Mouse (Mus musculus) thymus, adult 2 months (tissue): Measurements from ENCODE around the gene Kcnip2. TPM values are rescaled to one million over a fixed set of nuclear protein-coding genes. Genes with fewer than 3 reads are reported as not detected.
A peak's percentile ranks its signal among the peaks of the same experiment; 100 is the strongest.

ENCODE experiments used
- DNase-seq: peaks from one replicate; pipeline ENCODE4 v3.0.0; 2021
- H3K27ac ChIP-seq: fragments of 200-500 bp; 2 replicates; pipeline ENCODE4 v1.5.1; 2012; ENCODE audit warnings: low read length, control low read depth; ENCODE audit not compliant: control insufficient read depth, insufficient read depth
- H3K27me3 ChIP-seq: fragments of 200-500 bp; 2 replicates; pipeline ENCODE4 v1.6.1; 2012; ENCODE audit warnings: mild to moderate bottlenecking, low read length, moderate library complexity, mixed read lengths; ENCODE audit not compliant: control insufficient read depth, insufficient read depth
- H3K36me3 ChIP-seq: fragments of 200-500 bp; 2 replicates; pipeline ENCODE4 v1.6.1; 2012; ENCODE audit warnings: mild to moderate bottlenecking, low read length, moderate library complexity; ENCODE audit not compliant: control insufficient read depth, insufficient read depth
- H3K4me1 ChIP-seq: fragments of 200-500 bp; replicated peaks from 2 replicates; pipeline ENCODE4 v1.6.1; 2012; ENCODE audit warnings: low read length; ENCODE audit not compliant: control insufficient read depth, insufficient read depth
- H3K4me3 ChIP-seq: fragments of 200-500 bp; 2 replicates; pipeline ENCODE4 v1.5.1; 2012; ENCODE audit warnings: mild to moderate bottlenecking, low read length, control low read depth, moderate library complexity; ENCODE audit not compliant: control insufficient read depth, insufficient read depth
- CTCF ChIP-seq: fragments of 200-500 bp; IDR thresholded peaks from 2 replicates; pipeline ENCODE4 v1.5.1; 2012; ENCODE audit warnings: mild to moderate bottlenecking, control low read depth, low read length, moderate library complexity, borderline replicate concordance; ENCODE audit not compliant: control insufficient read depth, poor library complexity, insufficient read depth; ENCODE audit errors: extremely low read depth
- POLR2A ChIP-seq: fragments of 200-500 bp; IDR thresholded peaks from 2 replicates; pipeline ENCODE4 v1.6.1; 2012; ENCODE audit warnings: mild to moderate bottlenecking, low read length, control low read depth, moderate library complexity; ENCODE audit not compliant: control insufficient read depth, poor library complexity, insufficient read depth; ENCODE audit errors: extremely low read depth
- WGBS: fragments of 180-500 bp; shearing (Covaris S2); methylation state at CpG from one replicate; pipeline ENCODE4 v1.1.7; 2018; 5-methylcytosine and 5-hydroxymethylcytosine counted together
- polyA plus RNA-seq: library from polyadenylated mRNA; depleted of rRNA; stranded (reverse); fragments of >200 nt; gene quantifications from 2 replicates; pipeline ENCODE4 v1.2.3, GENCODE M21; 2012

The Kcnip2 gene
- polyA plus RNA-seq, 1 experiment: 13.5 TPM

DNA sequence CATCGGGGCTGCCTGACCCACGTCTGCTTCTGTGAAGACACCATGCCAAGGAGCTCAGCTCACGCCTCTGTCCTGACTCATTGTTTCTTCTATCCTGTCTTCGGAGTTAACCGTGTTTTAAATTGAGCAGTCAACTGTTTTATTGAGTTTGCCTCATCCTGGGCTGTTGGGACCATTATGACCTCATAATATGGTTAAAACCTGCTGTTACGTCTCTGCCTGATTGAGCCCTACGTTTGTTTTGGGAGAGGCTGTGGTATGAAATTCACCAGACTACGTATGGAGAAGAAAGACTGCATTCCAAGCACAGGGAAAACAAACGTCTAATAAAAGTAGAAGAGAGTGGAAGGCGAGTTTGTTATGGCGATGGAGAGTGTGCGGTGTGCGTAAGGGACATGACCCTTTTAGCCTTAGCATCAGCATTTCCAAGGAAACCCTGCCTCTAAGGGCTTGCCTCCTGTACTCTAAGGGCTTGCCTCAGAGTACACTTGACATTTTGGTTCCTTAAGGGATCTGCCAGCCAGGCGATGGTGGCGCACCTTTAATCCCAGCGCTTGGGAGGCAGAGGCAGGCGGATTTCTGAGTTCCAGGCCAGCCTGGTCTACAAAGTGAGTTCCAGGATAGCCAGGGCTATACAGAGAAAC, 31.8 kb downstream of the Kcnip2 start:
- no peaks in the 10 kb centered on the region for H3K27me3 ChIP-seq
- H3K4me3 ChIP-seq: peak overlapping the region; percentile 40
- peak; percentile 23 for DNase-seq
- H3K36me3 ChIP-seq: peaks cover 7% of the 10 kb centered on the region; the same call in 1 of the 2 replicates
- TF ChIP-seq CTCF: no peak
- TF ChIP-seq POLR2A: no peak
- H3K4me1 ChIP-seq: peaks cover 16% of the 10 kb centered on the region
- 45% methylated on average over 17 of the region's 17 CpGs for WGBS
- peak overlapping the region; percentile 72 for H3K27ac ChIP-seq

GRCm38 (mm10) chr19:45783181-45783932, 32.5 kb downstream of the Kcnip2 start, which contains the start of gene Mgea5:
Mgea5 (minus strand) TSS chr19:45783837.
- H3K4me1 ChIP-seq: peaks cover 16% of the 10 kb centered on the region
- H3K4me3 ChIP-seq: peak within 1 kb of the TSS; percentile 92
- peaks cover 14% of the 10 kb centered on the region for H3K36me3 ChIP-seq
- H3K27ac ChIP-seq: peak within 1 kb of the TSS; percentile 72
- under 1% methylated on average over 70 of the region's 71 CpGs for WGBS
- TF ChIP-seq POLR2A: peak; percentile 97
- peak; percentile 43 for TF ChIP-seq CTCF
- H3K27me3 ChIP-seq: no peaks in the 10 kb centered on the region
- peak; percentile 98 for DNase-seq

GRCm38 (mm10) chr19:45782315-45783001, 33.4 kb downstream of the Kcnip2 start:
- Histone ChIP-seq H3K27me3 (no peaks in the 10 kb centered on the region), H3K36me3 (peaks cover 23% of the 10 kb centered on the region), H3K27ac (peak overlapping the region; percentile 68), H3K4me3 (peak overlapping the region; percentile 92), H3K4me1 (peaks cover 16% of the 10 kb centered on the region)
- 0% methylated on average over 36 of the region's 36 CpGs for WGBS
- TF ChIP-seq CTCF: no peak
- no peak for TF ChIP-seq POLR2A
- peak; percentile 66 for DNase-seq

DNA sequence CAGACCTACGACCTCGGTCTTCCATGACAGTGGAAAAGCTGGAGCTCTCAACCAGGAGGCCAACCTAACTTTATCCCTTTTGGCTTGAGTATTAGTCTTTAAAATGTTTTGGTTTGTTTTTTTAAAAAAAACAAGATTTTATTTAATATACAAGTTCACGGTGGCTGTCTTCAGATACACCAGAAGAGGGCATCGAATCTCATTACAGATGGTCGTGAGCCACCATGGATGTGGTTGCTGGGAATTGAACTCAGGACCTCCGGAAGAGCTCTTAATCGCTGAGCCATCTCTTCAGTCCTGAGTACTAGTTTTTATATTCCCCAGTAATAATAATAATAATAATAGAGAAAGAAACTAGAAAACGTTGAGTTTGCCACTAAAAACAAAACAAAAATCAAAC, 34.2 kb downstream of the Kcnip2 start:
- Histone ChIP-seq H3K4me3 (no peak overlapping the region), H3K27me3 (no peaks in the 10 kb centered on the region), H3K27ac (no peak overlapping the region), H3K4me1 (peaks cover 16% of the 10 kb centered on the region), H3K36me3 (peaks cover 30% of the 10 kb centered on the region)
- no peak for DNase-seq
- TF ChIP-seq CTCF (no peak), POLR2A (no peak)
- 44% methylated on average over 8 of the region's 8 CpGs for WGBS

GRCm38 (mm10) chr19:45780350-45780915, 35.4 kb downstream of the Kcnip2 start:
- Histone ChIP-seq H3K27me3 (no peaks in the 10 kb centered on the region), H3K27ac (0 out of 2 replicates have a peak overlapping the region, but pooled peaks have one; percentile 15), H3K4me3 (peak overlapping the region; percentile 17), H3K36me3 (peaks cover 43% of the 10 kb centered on the region), H3K4me1 (peaks cover 16% of the 10 kb centered on the region)
- no peak for DNase-seq
- whole genome bisulfite sequencing: 50% methylated on average over 13 of the region's 13 CpGs
- TF ChIP-seq POLR2A: no peak
- no peak for TF ChIP-seq CTCF

GRCm38 (mm10) chr19:45775486-45775885, 40.4 kb downstream of the Kcnip2 start:
- WGBS: 90% methylated on average over 2 of the region's 2 CpGs
- Histone ChIP-seq H3K27ac (no peak overlapping the region), H3K4me3 (no peak overlapping the region), H3K36me3 (peaks cover 92% of the 10 kb centered on the region), H3K4me1 (peaks cover 6% of the 10 kb centered on the region), H3K27me3 (no peaks in the 10 kb centered on the region)
- no peak for TF ChIP-seq POLR2A
- no peak for TF ChIP-seq CTCF
- DNase-seq: no peak

- TF ChIP-seq POLR2A: no peak
- no peak for TF ChIP-seq CTCF
- Histone ChIP-seq H3K27ac (no peak overlapping the region), H3K4me1 (no peaks in the 10 kb centered on the region), H3K36me3 (peaks cover 99% of the 10 kb centered on the region), H3K4me3 (no peak overlapping the region), H3K27me3 (no peaks in the 10 kb centered on the region)
- DNase-seq: no peak
- 73% methylated on average over 5 of the region's 5 CpGs for WGBS
Measured at GRCm38 (mm10) chr19:45771501-45771900, 44.4 kb downstream of the Kcnip2 start.
